Mouse (Mus musculus) ES-Bruce4 (cell line): ENCODE measurements around the gene Ddx6.

Experiments used
- CTCF ChIP-seq: IDR thresholded peaks from one replicate; pipeline ENCODE4 v1.8.1; 2011; ENCODE audit warnings: low read depth, low read length
- POLR2A ChIP-seq: IDR thresholded peaks from one replicate; pipeline ENCODE4 v1.8.1; 2011; ENCODE audit warnings: low read length; ENCODE audit not compliant: insufficient read depth

DNA sequence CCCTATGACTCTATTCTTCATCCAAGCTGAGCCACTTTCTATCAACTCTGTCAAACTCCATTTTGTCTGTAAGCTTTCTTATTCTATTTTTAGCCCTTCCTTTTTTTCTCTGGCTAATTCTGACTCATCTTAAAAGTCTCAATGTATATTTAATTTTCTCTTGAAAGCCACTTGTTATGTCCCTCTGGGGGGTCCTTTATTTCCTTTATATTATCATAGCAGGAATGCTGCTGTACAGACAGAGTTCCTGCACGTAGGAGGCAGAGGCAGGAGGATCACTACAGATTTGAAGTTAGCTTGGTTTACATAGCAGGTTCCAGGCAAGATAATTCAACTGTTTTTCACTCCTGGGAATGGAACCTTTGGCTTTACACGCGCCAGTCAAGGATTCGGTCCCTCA lies 11.5 kb upstream of the Ddx6 start:
- TF ChIP-seq POLR2A: no peak
- TF ChIP-seq CTCF: no peak
